Mouse (Mus musculus): Measurements from ENCODE around the gene Entpd6.

The Entpd6 gene

DNA sequence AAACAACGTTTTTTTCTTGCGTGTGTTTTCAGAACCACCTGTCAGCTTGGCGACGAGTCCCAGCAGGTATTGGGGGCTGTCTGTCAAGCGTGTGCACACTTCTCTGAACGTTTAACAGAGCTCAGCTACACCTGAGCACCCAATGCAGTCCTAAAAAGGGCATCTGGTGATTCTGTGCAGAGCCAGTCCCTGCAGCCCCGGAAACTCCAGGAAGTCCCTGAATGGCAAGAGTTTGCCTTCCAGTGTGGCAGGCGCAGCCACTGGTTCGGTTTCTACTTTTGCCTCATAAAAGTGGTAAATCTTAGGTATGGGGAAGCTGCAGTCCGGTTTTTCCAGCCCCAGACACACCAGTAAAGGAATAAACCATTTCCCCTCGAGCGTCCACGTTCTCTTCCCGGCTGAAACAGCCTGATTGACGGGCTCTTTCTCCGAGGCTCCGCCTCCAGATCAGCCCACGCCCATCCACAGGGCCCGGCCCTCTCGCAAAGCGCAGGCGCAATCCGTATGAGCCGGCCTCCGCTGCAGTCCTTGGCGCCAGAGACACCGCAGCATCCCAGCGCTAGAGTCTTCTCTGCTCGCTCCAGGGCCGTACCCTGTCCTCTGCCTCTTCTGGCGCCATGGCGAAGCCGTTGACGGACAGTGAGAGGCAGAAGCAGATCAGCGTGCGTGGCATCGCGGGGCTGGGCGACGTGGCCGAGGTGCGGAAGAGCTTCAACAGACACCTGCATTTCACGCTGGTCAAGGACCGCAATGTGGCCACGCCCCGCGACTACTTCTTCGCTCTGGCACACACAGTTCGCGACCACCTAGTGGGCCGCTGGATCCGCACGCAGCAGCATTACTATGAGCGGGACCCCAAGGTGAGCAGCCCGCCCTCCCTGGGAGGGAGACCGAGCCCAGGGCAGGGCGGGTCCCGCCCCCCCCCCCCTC, 37.7 kb downstream of the Entpd6 start, which contains the start of gene Pygb:
Gene Pygb, plus strand, starts transcription at position 485 of the 930 bp plus-strand sequence.
- DNase-seq (ENCODE audit: low spot score in 2 of 2), result peak; percentile 73 to 79

GRCm38 (mm10) chr2:150787234-150787771, 38.5 kb downstream of the Entpd6 start:
- no peak for DNase-seq (ENCODE audit: low spot score in 2 of 2)

GRCm38 (mm10) chr2:150788768-150789550, 40.1 kb downstream of the Entpd6 start:
- DNase-seq (ENCODE audit: low spot score in 2 of 2), result no peak

DNA sequence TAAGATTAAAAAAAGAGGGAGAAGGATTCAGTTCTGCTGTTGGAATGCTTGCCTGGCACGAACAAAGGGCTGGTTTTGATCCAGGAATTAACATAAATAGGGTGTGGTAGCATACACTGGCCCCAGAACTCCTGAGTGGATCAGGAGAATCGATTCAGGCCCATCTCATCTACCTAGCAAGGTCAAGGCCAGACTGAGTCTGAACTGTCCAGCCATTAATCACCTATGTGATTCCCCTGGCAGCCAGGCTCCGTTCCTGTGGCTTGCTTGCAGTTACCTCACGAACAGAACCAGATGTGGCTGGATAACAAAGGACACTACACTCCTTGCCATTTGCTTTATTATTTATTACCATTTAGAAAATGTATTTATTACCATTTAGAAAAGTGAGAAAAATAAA, 44.5 kb downstream of the Entpd6 start:
- DNase-seq (ENCODE audit: low spot score in 2 of 2), result no peak

DNA sequence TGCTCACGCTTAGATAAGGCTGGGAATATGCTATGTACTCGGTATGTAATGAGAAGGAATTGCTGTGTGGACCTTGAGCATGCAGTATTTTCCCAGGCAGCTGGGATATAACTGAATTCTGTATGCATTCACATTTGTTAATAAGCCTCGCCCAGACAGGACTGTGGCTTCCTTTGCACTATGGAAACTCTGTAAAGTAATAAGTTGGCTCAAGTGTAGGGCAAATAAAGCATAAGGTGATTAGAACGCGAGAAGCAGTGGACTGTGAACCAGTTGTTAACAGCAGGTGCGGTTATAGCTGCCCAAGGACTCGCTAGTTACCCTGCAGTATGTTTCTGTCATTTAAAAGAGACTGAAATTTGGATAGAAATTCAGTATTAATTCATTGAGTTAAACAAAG, 49.2 kb downstream of the Entpd6 start:
- no peak for DNase-seq (ENCODE audit: low spot score in 2 of 2)

GRCm38 (mm10) chr2:150800616-150801015, 51.8 kb downstream of the Entpd6 start:
- no peak for DNase-seq (ENCODE audit: low spot score in 2 of 2)

DNA sequence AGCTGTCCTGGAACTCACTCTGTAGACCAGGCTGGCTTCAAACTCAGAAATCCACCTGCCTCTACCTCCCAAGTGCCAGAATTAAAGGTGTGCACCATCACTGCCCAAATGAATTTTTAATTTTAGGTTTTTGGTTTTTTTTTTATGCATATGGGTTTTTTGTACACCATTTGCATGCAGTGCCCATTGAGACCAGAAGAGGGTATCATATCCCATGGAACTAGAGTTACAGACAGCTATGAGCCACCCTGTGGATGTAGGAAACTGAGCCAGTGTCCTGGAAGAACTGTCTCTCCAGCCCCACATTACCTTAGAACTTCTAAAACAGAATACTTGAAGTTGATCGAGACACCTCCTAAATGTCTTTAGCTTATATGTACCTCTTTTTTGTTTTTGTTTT, 54.2 kb downstream of the Entpd6 start:
- DNase-seq (ENCODE audit: low spot score in 2 of 2), result peak in 1 of 2 experiments; percentile 20

DNA sequence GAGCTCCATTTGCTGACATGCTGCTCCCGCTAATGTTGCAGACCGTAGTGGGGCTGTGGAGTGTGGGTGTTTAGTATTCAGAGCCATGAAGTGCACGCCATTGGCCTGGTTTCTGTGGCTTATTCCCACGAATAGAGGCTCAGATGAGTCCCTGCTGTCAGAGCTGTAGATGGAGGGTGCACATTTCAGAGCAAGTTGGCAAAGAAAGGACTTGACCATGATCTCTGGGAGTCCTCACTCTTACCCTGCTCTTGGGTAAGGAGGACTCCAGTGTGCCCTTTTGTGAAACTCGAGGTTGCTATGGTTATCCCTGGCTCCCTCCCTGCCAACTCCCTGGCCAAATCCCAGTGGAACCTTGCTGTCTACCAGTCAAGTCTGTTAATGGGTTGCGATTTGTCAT, 59.5 kb downstream of the Entpd6 start:
- no peak for DNase-seq (ENCODE audit: low spot score in 2 of 2)

- no peak for DNase-seq (ENCODE audit: low spot score in 2 of 2)
Observed at GRCm38 (mm10) chr2:150808812-150809211, 60.0 kb downstream of the Entpd6 start.

DNA sequence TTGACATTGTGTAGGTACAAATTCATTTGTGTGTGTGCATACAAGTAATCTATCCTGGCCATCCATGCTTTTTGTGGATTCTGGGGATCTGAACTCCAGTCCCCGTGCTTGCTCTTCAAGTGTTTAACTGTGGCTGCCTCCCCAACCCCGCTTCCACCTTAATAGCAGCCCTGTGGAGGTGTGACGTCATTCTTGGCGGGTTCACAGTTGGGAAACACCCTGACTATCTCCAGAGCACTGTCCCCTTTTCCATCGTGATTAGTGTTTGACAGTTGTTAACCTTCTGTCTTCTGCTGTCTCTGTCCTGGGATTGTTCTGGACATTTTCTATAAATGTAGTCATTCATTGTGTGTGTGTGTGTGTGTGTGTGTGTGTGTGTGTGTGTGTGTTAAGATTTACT, 61.8 kb downstream of the Entpd6 start:
- DNase-seq (ENCODE audit: low spot score in 2 of 2), result no peak

GRCm38 (mm10) chr2:150812816-150813215, 64.0 kb downstream of the Entpd6 start:
- no peak for DNase-seq (ENCODE audit: low spot score in 2 of 2)

DNA sequence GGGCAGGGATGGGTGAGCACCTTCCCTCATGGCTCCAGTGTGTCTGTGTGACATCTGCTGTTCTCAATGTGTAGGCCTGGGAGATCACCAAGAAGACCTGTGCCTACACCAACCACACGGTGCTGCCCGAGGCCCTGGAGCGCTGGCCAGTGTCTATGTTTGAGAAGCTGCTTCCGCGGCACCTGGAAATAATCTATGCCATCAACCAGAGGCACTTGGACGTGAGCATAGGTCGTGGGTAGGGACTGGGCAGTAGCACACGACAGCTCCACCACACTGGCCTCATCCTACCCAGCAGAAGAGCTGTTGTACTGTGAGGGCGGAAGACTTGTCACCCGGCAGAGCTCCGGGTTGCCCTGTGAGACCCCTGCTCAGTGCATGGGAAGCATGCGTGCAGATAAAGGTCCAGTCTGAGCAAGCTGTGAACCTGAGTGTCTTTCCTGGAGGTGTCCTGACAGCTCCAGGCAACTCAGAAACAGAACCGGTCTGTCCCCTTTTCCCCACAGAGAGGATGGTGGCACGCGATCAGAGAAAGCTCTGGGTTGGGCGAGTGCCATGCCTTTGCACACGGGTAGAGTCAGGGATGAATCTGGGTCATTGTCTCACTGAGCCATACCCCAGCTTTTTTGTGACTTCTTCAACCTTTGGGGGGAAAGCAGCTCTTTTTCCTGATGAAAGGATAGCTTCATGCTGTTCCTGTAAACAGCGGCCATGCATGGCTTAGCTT, 68.0 kb downstream of the Entpd6 start:
- no peak for DNase-seq (ENCODE audit: low spot score in 2 of 2)

GRCm38 (mm10) chr2:150818742-150819141, 69.9 kb downstream of the Entpd6 start:
- DNase-seq (ENCODE audit: low spot score in 2 of 2), result no peak

GRCm38 (mm10) chr2:150820720-150821119, 71.9 kb downstream of the Entpd6 start:
- DNase-seq (ENCODE audit: low spot score in 2 of 2), result no peak
